Mouse (Mus musculus): ENCODE data around the gene Mapk9. TPM values are rescaled to one million over a fixed set of nuclear protein-coding genes. Genes with fewer than 3 reads are reported as not detected.

Gene Mapk9
- polyA plus RNA-seq (2012; ENCODE audit: low replicate concordance), result 12.7 and 13.2 TPM in 2 replicates

GRCm38 (mm10) chr11:49846401-49847070, at the start of gene Mapk9:
TSS of gene Mapk9 (plus strand) at chr11:49846751.

GRCm38 (mm10) chr11:49901659-49902458, 55.3 kb downstream of the Mapk9 start, which contains the start of gene Rasgef1c:
TSS of gene Rasgef1c (plus strand) at chr11:49901835.

Other genes starting within 250 kb of the Mapk9 start
- gene Flt4, start 237.5 kb upstream of the Mapk9 start, polyA plus RNA-seq (2012; ENCODE audit: low replicate concordance), result 2.6 and 3.4 TPM in 2 replicates
- 1.2 TPM in 1 of 2 replicates, not detected in the other for gene Scgb3a1, start 183.1 kb upstream of the Mapk9 start, polyA plus RNA-seq (2012; ENCODE audit: low replicate concordance)
- gene Cnot6, start 134.0 kb upstream of the Mapk9 start, polyA plus RNA-seq (2012; ENCODE audit: low replicate concordance), result 26.5 and 41.8 TPM in 2 replicates
- gene Gfpt2, start 52.6 kb upstream of the Mapk9 start, polyA plus RNA-seq (2012; ENCODE audit: low replicate concordance), result 0.14 TPM in 1 of 2 replicates, not detected in the other
- gene Rasgef1c, start 55.1 kb downstream of the Mapk9 start, polyA plus RNA-seq (2012; ENCODE audit: low replicate concordance), result 0.14 and 0.25 TPM in 2 replicates
- gene Rnf130, start 178.6 kb downstream of the Mapk9 start, polyA plus RNA-seq (2012; ENCODE audit: low replicate concordance), result 13.7 and 28.0 TPM in 2 replicates

Measured in leukemia stem cell, adult 10-12 weeks (primary cell).